Mouse (Mus musculus) G1E-ER4 (cell line): ENCODE measurements around the gene Kctd8. TPM values are rescaled to one million over a fixed set of nuclear protein-coding genes. Genes with fewer than 3 reads are reported as not detected.

Experiments used
- GATA1 ChIP-seq: IDR thresholded peaks from one replicate; pipeline ENCODE4 v1.8.0; 2012; ENCODE audit warnings: low read length, inconsistent platforms
- polyA plus RNA-seq: library from polyadenylated mRNA; stranded (reverse); fragments of >175 nt; gene quantifications from 2 replicates; pipeline ENCODE4 v1.2.3, GENCODE M21; 2012

The Kctd8 gene
- polyA plus RNA-seq, 1 experiment: not detected

DNA sequence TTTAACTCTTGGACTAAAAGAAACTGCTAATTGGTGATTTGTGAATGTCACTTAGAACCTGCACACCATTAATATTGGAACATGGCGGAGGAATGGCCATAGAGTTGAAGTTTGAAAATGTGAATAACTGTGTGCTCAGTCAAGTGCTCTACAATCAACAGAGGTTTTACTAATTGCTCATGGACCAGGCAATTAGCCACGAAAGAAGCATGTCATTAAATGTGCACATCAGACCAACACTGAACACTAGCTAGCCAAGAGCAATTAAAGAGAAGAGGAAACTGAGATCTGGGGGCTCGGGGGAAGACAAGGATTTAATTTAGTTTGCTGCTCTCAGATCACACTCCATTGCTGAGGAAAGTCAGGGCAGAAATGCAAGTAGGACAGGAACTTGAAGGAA lies 126.3 kb downstream of the Kctd8 start:
- no peak for TF ChIP-seq GATA1

DNA sequence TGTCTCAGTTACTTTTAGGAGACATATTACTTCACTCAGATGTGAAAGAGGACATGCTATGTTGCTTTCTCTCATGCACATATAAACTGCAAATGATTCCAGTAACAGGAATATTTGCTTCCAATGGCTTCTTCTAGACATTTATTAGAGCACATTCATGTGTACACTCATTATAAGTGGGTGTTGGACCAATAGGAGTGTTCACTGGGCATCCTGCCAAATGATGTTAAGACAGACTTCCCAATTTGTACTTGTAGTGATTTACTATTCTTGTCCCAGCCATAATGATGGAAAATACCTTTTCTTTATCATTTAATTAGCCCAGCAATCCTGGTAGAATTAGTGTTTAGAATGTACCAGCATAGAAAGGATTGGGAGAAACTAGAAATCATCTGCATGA lies 132.1 kb downstream of the Kctd8 start:
- no peak for TF ChIP-seq GATA1

DNA sequence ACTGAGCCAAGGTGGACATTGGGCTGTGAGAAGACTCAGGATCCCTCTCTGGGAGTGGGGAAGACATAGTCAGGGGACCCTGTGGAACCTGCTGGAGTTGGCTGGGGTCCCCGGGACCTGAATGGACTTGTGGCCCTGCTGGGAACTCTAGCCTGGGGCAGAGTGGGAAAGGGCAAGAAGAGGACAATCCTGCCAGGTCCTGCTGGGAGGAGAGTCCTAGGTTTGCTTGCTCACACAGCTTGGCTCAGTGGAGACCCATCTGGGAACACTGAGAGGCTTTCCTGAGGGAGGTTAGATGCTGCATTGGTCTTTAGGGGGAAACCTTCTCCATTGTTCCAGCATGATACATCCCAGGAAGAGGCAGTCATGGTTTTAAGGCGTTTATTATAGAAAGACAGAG lies 133.8 kb downstream of the Kctd8 start:
- no peak for TF ChIP-seq GATA1

DNA sequence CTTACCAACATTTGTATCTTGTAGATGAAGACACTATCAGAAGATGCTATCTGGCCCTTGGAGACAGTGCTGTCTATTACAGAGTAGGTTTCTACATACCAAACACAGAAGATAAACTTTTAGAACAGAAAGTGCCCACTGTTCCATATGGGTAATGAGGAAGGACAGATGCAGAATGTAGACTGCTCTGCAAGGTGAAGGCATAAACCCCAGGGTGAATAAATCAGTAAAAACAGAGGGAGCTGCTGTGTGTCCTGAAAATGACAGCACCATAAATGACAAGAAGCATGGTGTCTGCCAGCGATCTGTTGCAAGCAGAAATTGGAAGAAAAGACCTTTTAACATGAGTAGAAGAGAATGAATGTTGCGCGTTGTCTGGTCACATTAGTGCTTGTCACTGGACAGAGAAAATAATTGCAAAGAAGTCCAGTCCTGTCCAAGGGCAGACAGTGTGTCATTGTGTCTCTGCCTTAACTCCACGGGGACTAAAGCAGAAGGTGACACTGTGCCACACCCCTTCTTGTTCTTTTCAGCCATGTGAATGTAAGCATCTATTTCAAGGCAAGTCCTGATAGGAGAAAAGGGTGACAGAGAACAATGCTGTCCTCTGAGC lies 181.5 kb downstream of the Kctd8 start:
- TF ChIP-seq GATA1: no peak

DNA sequence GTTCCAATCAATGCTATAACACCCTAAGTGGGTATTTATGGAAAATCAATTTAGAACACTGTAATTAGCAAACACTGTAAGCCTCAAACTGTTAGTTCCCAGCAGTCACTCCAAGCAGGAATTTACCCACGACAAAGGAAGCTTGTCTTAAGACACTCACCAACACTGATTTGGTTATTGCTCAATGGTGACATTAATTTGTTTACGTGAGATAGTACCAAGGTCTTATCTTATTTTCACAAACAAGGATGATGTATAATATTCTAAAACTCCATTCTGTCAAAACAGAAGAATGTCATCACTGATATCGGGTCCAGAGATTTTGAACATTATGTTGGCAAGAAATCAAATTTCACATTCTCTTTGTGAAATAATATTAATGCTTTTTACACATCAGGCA lies 185.0 kb downstream of the Kctd8 start:
- TF ChIP-seq GATA1: no peak

DNA sequence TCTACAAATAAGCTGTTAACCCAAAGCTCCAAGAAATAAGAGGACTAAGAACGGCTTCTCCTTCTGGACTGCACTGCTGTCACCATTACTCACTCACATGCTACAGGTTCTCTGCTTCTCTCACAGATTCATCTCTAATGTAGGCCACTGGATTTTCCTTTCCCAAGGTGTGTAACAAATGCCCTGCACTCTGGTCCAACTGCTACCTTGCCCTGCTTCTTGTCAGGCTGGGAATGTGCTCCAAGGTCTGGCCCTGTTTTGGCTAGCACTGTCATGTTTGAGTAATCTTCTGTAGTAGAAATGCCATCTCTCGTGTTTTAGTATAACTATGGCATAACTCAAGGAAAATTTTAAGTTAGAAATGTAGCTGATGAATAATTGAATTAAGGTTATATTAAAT lies 195.7 kb downstream of the Kctd8 start:
- no peak for TF ChIP-seq GATA1

DNA sequence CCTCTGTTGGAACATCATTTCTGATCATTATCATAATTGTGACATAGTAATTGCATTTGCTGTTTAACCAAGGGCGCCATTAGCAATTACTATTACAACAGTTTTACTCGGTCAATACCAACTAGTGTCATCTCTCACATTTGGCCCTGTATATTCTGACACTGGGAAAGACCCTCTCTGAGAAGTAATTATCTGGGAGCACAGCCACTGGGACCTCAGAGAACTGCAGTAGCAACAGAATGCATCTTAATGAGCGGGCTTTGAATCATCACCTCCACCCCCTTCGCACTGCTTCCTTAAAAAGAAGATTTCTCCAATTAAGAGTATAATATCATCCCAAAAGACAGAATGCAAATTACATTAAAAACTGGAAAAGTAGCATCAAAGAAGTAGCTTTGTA lies 200.4 kb downstream of the Kctd8 start:
- no peak for TF ChIP-seq GATA1

DNA sequence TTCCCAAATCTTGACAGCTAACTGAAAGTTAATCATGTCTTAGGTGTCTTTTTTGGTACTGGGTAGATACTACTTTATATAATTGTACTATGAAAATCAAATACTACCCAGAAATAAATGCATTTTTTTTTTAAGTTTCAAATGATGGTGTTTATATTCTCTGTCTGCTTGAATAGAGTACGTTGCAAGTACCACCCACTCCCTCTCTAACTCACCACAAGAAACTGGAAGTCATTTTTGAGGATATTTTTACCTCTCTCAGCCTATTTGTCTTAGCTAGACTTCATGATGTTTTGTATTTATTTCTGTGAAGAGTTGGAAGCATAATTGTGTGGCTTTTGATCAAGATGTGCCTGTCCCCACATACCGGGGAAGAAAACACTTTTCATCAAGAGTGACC lies 232.8 kb downstream of the Kctd8 start:
- no peak for TF ChIP-seq GATA1

DNA sequence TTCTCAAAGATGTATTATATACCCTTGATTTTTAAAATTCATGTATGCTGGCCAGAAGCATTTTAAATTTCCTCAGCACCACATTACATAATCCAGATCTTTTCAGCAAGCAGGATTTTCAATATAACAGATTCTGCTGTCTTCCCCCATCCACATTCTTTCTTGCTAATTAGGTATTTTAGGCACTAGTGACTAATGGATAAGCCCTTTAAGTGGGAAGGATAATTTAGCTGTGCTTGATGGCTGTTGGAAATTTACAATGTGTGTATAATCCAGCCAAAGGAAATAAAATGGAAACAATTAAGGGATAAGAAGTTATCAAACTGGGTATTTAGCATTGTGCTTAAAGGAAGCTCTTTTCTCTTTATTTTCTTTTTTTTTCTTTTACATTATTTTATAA lies 252.6 kb downstream of the Kctd8 start:
- TF ChIP-seq GATA1: no peak

Other genes starting within 250 kb of the Kctd8 start
- gene Yipf7, start 201.0 kb upstream of the Kctd8 start, polyA plus RNA-seq: not detected in 2 replicates
- 3.1 and 4.4 TPM in 2 replicates for gene Guf1, start 215.2 kb upstream of the Kctd8 start, polyA plus RNA-seq